Mouse (Mus musculus) thymus, adult 2 months (tissue): Measurements from ENCODE around the gene Arntl2.

Source experiments
- CTCF ChIP-seq: fragments of 200-500 bp; IDR thresholded peaks from 2 replicates; pipeline ENCODE4 v1.5.1; 2012; ENCODE audit warnings: mild to moderate bottlenecking, control low read depth, low read length, moderate library complexity, borderline replicate concordance; ENCODE audit not compliant: control insufficient read depth, poor library complexity, insufficient read depth; ENCODE audit errors: extremely low read depth
- POLR2A ChIP-seq: fragments of 200-500 bp; IDR thresholded peaks from 2 replicates; pipeline ENCODE4 v1.6.1; 2012; ENCODE audit warnings: mild to moderate bottlenecking, low read length, control low read depth, moderate library complexity; ENCODE audit not compliant: control insufficient read depth, poor library complexity, insufficient read depth; ENCODE audit errors: extremely low read depth

DNA sequence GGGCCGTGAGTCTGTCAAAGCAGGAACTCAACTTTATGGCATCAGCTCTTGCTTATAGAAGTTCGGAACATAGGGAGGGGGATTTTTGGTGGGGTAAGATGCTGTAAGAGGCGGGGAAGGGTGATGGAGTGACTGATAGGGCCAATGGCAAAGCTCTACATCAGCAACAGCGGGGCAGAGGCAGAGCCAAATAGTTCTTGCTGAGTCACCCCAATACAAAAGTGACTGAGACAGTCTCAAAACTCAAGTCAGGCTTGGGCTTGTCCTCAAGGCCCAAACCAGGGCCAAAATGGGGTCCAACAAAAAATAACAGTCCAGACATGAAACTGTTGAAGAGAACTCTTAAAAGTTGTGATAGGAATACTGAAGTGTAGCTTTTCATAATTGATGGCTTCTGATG is 40.2 kb upstream of the Arntl2 start:
- TF ChIP-seq POLR2A, result no peak
- no peak for TF ChIP-seq CTCF
